Mouse (Mus musculus) megakaryocyte, embryonic 14.5 days (primary cell): ENCODE results near the gene Myl10. TPM values are rescaled to one million over a fixed set of nuclear protein-coding genes. Genes with fewer than 3 reads are reported as not detected.
A peak's percentile ranks its signal among the peaks of the same experiment; 100 is the strongest.
"Not testable (repeated sequence)": the region's sequence is repeated elsewhere in the genome, so short reads cannot be mapped to it uniquely, and the experiment has no call there.

ENCODE experiments used
- H3K27me3 ChIP-seq: replicated peaks from 2 replicates; pipeline ENCODE3; 2012; ENCODE audit warnings: inconsistent platforms
- H3K36me3 ChIP-seq: replicated peaks from 2 replicates; pipeline ENCODE3; 2012; ENCODE audit warnings: low read length, inconsistent platforms, mixed read lengths
- H3K4me1 ChIP-seq: 2 replicates; pipeline ENCODE4 v1.6.1; 2012; ENCODE audit warnings: inconsistent platforms
- H3K4me3 ChIP-seq: replicated peaks from 2 replicates; pipeline ENCODE3; 2012; ENCODE audit warnings: moderate library complexity, mild to moderate bottlenecking, inconsistent platforms
- H3K9me3 ChIP-seq: 2 replicates; pipeline ENCODE4 v1.6.1; 2012; ENCODE audit warnings: inconsistent platforms
- FLI1 ChIP-seq: IDR thresholded peaks from 2 replicates; pipeline ENCODE4 v1.6.1; 2012; ENCODE audit warnings: low read length, inconsistent platforms, mixed read lengths
- GATA1 ChIP-seq: IDR thresholded peaks from 3 replicates; pipeline ENCODE4 v1.6.1; 2012; ENCODE audit warnings: mixed read lengths, low read length, inconsistent platforms, borderline replicate concordance
- polyA plus RNA-seq: library from polyadenylated mRNA; stranded (reverse); fragments of >175 nt; gene quantifications from 2 replicates; pipeline ENCODE4 v1.2.3, GENCODE M21; 2012; ENCODE audit warnings: low replicate concordance; ENCODE audit not compliant: insufficient read depth

The Myl10 gene
- polyA plus RNA-seq, 1 experiment = 0.21 TPM

- Histone ChIP-seq H3K27me3 (peaks cover 34% of the 10 kb centered on the region), H3K9me3 (no peaks in the 10 kb centered on the region), H3K4me1 (no peaks in the 10 kb centered on the region), H3K4me3 (no peak overlapping the region), H3K36me3 (no peaks in the 10 kb centered on the region)
- TF ChIP-seq GATA1 = no peak
- no peak for TF ChIP-seq FLI1
Measured at GRCm38 (mm10) chr5:136716696-136717572, 24.0 kb downstream of the Myl10 start.

- TF ChIP-seq GATA1 (no peak), FLI1 (no peak)
- peak overlapping the region; percentile 14 for H3K4me3 ChIP-seq
- H3K9me3 ChIP-seq = peaks cover 4% of the 10 kb centered on the region
- no peaks in the 10 kb centered on the region for H3K36me3 ChIP-seq
- H3K27me3 ChIP-seq = peaks cover 35% of the 10 kb centered on the region
- H3K4me1 ChIP-seq = no peaks in the 10 kb centered on the region
Measured at GRCm38 (mm10) chr5:136717573-136717854, 24.6 kb downstream of the Myl10 start.

GRCm38 (mm10) chr5:136718656-136719055, 25.7 kb downstream of the Myl10 start:
- TF ChIP-seq GATA1 = no peak
- TF ChIP-seq FLI1 = no peak
- H3K9me3 ChIP-seq = peaks cover 4% of the 10 kb centered on the region
- no peak overlapping the region for H3K4me3 ChIP-seq
- no peaks in the 10 kb centered on the region for H3K4me1 ChIP-seq
- peaks cover 35% of the 10 kb centered on the region for H3K27me3 ChIP-seq
- no peaks in the 10 kb centered on the region for H3K36me3 ChIP-seq

- Histone ChIP-seq H3K4me1 (no peaks in the 10 kb centered on the region), H3K4me3 (no peak overlapping the region), H3K9me3 (peaks cover 7% of the 10 kb centered on the region), H3K27me3 (peaks cover 24% of the 10 kb centered on the region), H3K36me3 (no peaks in the 10 kb centered on the region)
- no peak for TF ChIP-seq FLI1
- TF ChIP-seq GATA1 = no peak
Measured at GRCm38 (mm10) chr5:136721596-136721995, 28.6 kb downstream of the Myl10 start.

GRCm38 (mm10) chr5:136726271-136726670, 33.3 kb downstream of the Myl10 start:
- H3K4me3 ChIP-seq, H3K4me1 ChIP-seq, H3K36me3 ChIP-seq: not testable (repeated sequence)
- Histone ChIP-seq H3K9me3 (peaks cover 27% of the 10 kb centered on the region), H3K27me3 (peaks cover 14% of the 10 kb centered on the region)

- Histone ChIP-seq H3K27me3 (peaks cover 26% of the 10 kb centered on the region), H3K36me3 (no peaks in the 10 kb centered on the region), H3K4me3 (no peak overlapping the region), H3K4me1 (no peaks in the 10 kb centered on the region), H3K9me3 (no peaks in the 10 kb centered on the region)
- TF ChIP-seq FLI1 (no peak), GATA1 (no peak)
Measured at GRCm38 (mm10) chr5:136738918-136739317, 46.0 kb downstream of the Myl10 start.

- TF ChIP-seq GATA1 (no peak), FLI1 (no peak)
- Histone ChIP-seq H3K4me3 (no peak overlapping the region), H3K9me3 (peaks cover 48% of the 10 kb centered on the region), H3K4me1 (no peaks in the 10 kb centered on the region), H3K36me3 (no peaks in the 10 kb centered on the region), H3K27me3 (peaks cover 32% of the 10 kb centered on the region)
Measured at GRCm38 (mm10) chr5:136746596-136746995, 53.6 kb downstream of the Myl10 start.

Other genes starting within 250 kb of the Myl10 start
- gene Cux1, start 125.7 kb upstream of the Myl10 start, polyA plus RNA-seq = 29.7 and 39.7 TPM in 2 replicates
- not detected in 2 replicates for gene Col26a1, start 190.1 kb downstream of the Myl10 start, polyA plus RNA-seq
- gene Ift22, start 215.0 kb downstream of the Myl10 start, polyA plus RNA-seq = 13.9 and 14.8 TPM in 2 replicates